Mouse (Mus musculus): Measurements from ENCODE around the gene Golga4. TPM values are rescaled to one million over a fixed set of nuclear protein-coding genes. Genes with fewer than 3 reads are reported as not detected.

Golga4 gene
- polyA plus RNA-seq, 1 experiment from 2014 or later: 47.9 TPM

- no peak for ATAC-seq (ENCODE audit: low FRiP score)
- Histone ChIP-seq H3K27me3 (peaks cover 31% of the 10 kb centered on the region), H3K9ac (no peak overlapping the region), H3K36me3 (no peaks in the 10 kb centered on the region), H3K27ac (no peak overlapping the region), H3K4me1 (replicated peaks) (peaks cover 12% of the 10 kb centered on the region), H3K4me3 (no peak overlapping the region), H3K4me2 (no peak overlapping the region), H3K9me3 (no peaks in the 10 kb centered on the region)
- WGBS: 95% methylated on average over 8 of the region's 8 CpGs
Measured at GRCm38 (mm10) chr9:118492932-118493698, 13.0 kb upstream of the Golga4 start.

GRCm38 (mm10) chr9:118494106-118494505, 12.0 kb upstream of the Golga4 start:
- no peaks in the 10 kb centered on the region for H3K9me3 ChIP-seq
- no peak overlapping the region for H3K27ac ChIP-seq
- no peak overlapping the region for H3K4me2 ChIP-seq
- H3K36me3 ChIP-seq: no peaks in the 10 kb centered on the region
- no peak overlapping the region for H3K9ac ChIP-seq
- H3K27me3 ChIP-seq: peaks cover 21% of the 10 kb centered on the region
- H3K4me1 ChIP-seq (replicated peaks): peaks cover 4% of the 10 kb centered on the region; the same call in 1 of the 2 replicates
- WGBS: 93% methylated on average over 5 of the region's 5 CpGs
- no peak for ATAC-seq (ENCODE audit: low FRiP score)
- no peak overlapping the region for H3K4me3 ChIP-seq

GRCm38 (mm10) chr9:118495933-118496332, 10.1 kb upstream of the Golga4 start:
- Histone ChIP-seq H3K4me2 (no peak overlapping the region), H3K27me3 (peaks cover 7% of the 10 kb centered on the region), H3K4me1 (replicated peaks) (no peaks in the 10 kb centered on the region), H3K9me3 (no peaks in the 10 kb centered on the region), H3K27ac (no peak overlapping the region), H3K36me3 (no peaks in the 10 kb centered on the region), H3K4me3 (no peak overlapping the region), H3K9ac (no peak overlapping the region)
- WGBS: 96% methylated on average over 3 of the region's 3 CpGs
- ATAC-seq (ENCODE audit: low FRiP score): no peak

GRCm38 (mm10) chr9:118496952-118497351, 9.1 kb upstream of the Golga4 start:
- Histone ChIP-seq H3K27me3 (no peaks in the 10 kb centered on the region; the same call in 1 of the 2 replicates), H3K4me1 (replicated peaks) (no peaks in the 10 kb centered on the region), H3K36me3 (no peaks in the 10 kb centered on the region), H3K9me3 (no peaks in the 10 kb centered on the region), H3K4me2 (no peak overlapping the region), H3K9ac (no peak overlapping the region), H3K27ac (no peak overlapping the region), H3K4me3 (no peak overlapping the region)
- ATAC-seq (ENCODE audit: low FRiP score): no peak
- WGBS: 91% methylated on average over 3 of the region's 3 CpGs

- H3K27ac ChIP-seq: no peak overlapping the region
- H3K27me3 ChIP-seq: no peaks in the 10 kb centered on the region
- no peak overlapping the region for H3K4me3 ChIP-seq
- no peaks in the 10 kb centered on the region for H3K36me3 ChIP-seq
- H3K4me1 ChIP-seq (replicated peaks): no peaks in the 10 kb centered on the region
- no peak overlapping the region for H3K4me2 ChIP-seq
- no peak for ATAC-seq (ENCODE audit: low FRiP score)
- no peaks in the 10 kb centered on the region for H3K9me3 ChIP-seq
- WGBS: 75% methylated on average over 7 of the region's 7 CpGs
- H3K9ac ChIP-seq: no peak overlapping the region
Measured at GRCm38 (mm10) chr9:118498061-118498460, 8.0 kb upstream of the Golga4 start.

- Histone ChIP-seq H3K9me3 (no peaks in the 10 kb centered on the region), H3K27me3 (no peaks in the 10 kb centered on the region), H3K27ac (no peak overlapping the region), H3K4me3 (no peak overlapping the region), H3K9ac (no peak overlapping the region), H3K4me1 (replicated peaks) (peaks cover 6% of the 10 kb centered on the region; the same call in 1 of the 2 replicates), H3K36me3 (no peaks in the 10 kb centered on the region), H3K4me2 (no peak overlapping the region)
- no peak for ATAC-seq (ENCODE audit: low FRiP score)
- WGBS: 77% methylated on average over 6 of the region's 6 CpGs
Measured at GRCm38 (mm10) chr9:118500963-118501362, 5.1 kb upstream of the Golga4 start.

- 80% methylated on average over 3 of the region's 3 CpGs for WGBS
- Histone ChIP-seq H3K4me1 (replicated peaks) (peaks cover 32% of the 10 kb centered on the region), H3K27me3 (no peaks in the 10 kb centered on the region), H3K4me3 (no peak overlapping the region), H3K4me2 (no peak overlapping the region), H3K27ac (no peak overlapping the region), H3K9me3 (no peaks in the 10 kb centered on the region), H3K9ac (no peak overlapping the region), H3K36me3 (no peaks in the 10 kb centered on the region)
- ATAC-seq (ENCODE audit: low FRiP score): no peak
Measured at GRCm38 (mm10) chr9:118504656-118505055, 1.4 kb upstream of the Golga4 start.

- 0 out of 2 replicates have a peak, but pooled peaks cover 5% of the 10 kb centered on the region for H3K36me3 ChIP-seq
- peak overlapping the region; percentile 93 for H3K9ac ChIP-seq
- H3K4me1 ChIP-seq (replicated peaks): peaks cover 45% of the 10 kb centered on the region
- no peaks in the 10 kb centered on the region for H3K9me3 ChIP-seq
- H3K27ac ChIP-seq: peak overlapping the region; percentile 83
- H3K4me2 ChIP-seq: peak overlapping the region; percentile 100
- H3K4me3 ChIP-seq: peak overlapping the region; percentile 73
- ATAC-seq (ENCODE audit: low FRiP score): peak; percentile 71
- under 1% methylated on average over 57 of the region's 57 CpGs for WGBS
- no peaks in the 10 kb centered on the region for H3K27me3 ChIP-seq
Measured at GRCm38 (mm10) chr9:118506404-118507231, 551 bp downstream of the Golga4 start.

GRCm38 (mm10) chr9:118507552-118507951, 1.5 kb downstream of the Golga4 start:
- 0 out of 2 replicates have a peak, but pooled peaks cover 5% of the 10 kb centered on the region for H3K36me3 ChIP-seq
- H3K27ac ChIP-seq: no peak overlapping the region
- no peaks in the 10 kb centered on the region for H3K27me3 ChIP-seq
- H3K9me3 ChIP-seq: no peaks in the 10 kb centered on the region
- peak overlapping the region; percentile 100 for H3K4me2 ChIP-seq
- peaks cover 45% of the 10 kb centered on the region for H3K4me1 ChIP-seq (replicated peaks)
- no peak for ATAC-seq (ENCODE audit: low FRiP score)
- H3K9ac ChIP-seq: peak overlapping the region; percentile 93
- H3K4me3 ChIP-seq: peak overlapping the region; percentile 73
- 70% methylated on average over 6 of the region's 6 CpGs for WGBS

GRCm38 (mm10) chr9:118508601-118509000, 2.5 kb downstream of the Golga4 start:
- peak overlapping the region; percentile 100; the same call in 1 of the 2 replicates for H3K4me2 ChIP-seq
- peaks cover 45% of the 10 kb centered on the region for H3K4me1 ChIP-seq (replicated peaks)
- H3K4me3 ChIP-seq: no peak overlapping the region
- H3K27ac ChIP-seq: no peak overlapping the region
- 0 out of 2 replicates have a peak, but pooled peaks cover 5% of the 10 kb centered on the region for H3K36me3 ChIP-seq
- H3K9me3 ChIP-seq: no peaks in the 10 kb centered on the region
- ATAC-seq (ENCODE audit: low FRiP score): no peak
- no peaks in the 10 kb centered on the region for H3K27me3 ChIP-seq
- H3K9ac ChIP-seq: peak overlapping the region; percentile 53; the same call in 1 of the 2 replicates
- 88% methylated on average over 7 of the region's 7 CpGs for WGBS

GRCm38 (mm10) chr9:118510941-118511690, 5.0 kb downstream of the Golga4 start:
- peaks cover 39% of the 10 kb centered on the region for H3K4me1 ChIP-seq (replicated peaks)
- H3K9ac ChIP-seq: no peak overlapping the region
- 84% methylated on average over 15 of the region's 15 CpGs for WGBS
- no peak overlapping the region for H3K4me3 ChIP-seq
- H3K9me3 ChIP-seq: no peaks in the 10 kb centered on the region
- no peak overlapping the region for H3K27ac ChIP-seq
- H3K27me3 ChIP-seq: no peaks in the 10 kb centered on the region
- ATAC-seq (ENCODE audit: low FRiP score): no peak
- peaks cover 25% of the 10 kb centered on the region for H3K36me3 ChIP-seq
- no peak overlapping the region for H3K4me2 ChIP-seq
